Mouse (Mus musculus): Measurements from ENCODE around the gene Plac9a.
"Not testable (repeated sequence)": the region's sequence is repeated elsewhere in the genome, so short reads cannot be mapped to it uniquely, and the experiment has no call there.

GRCm38 (mm10) chr14:25881769-25882168, 21.1 kb downstream of the Plac9a start:
- not testable (repeated sequence) for TF ChIP-seq CTCF (IDR thresholded peaks at IDR 0.05; ENCODE audit: low read depth, low read length); POLR2A (IDR thresholded peaks at IDR 0.05; ENCODE audit: insufficient read depth, low read length); EP300 (IDR thresholded peaks at IDR 0.05; ENCODE audit: insufficient read depth, low read depth, low read length)
